Mouse (Mus musculus) embryonic facial prominence, embryonic 10.5 days (tissue): ENCODE measurements at regions not wholly inside any gene's neighbourhood (a gene's known extent, or its start where the extent isn't known, plus 50 kb on each side); places are given as distances from the start of the nearest gene placed in this dataset.

Experiments used
- DNase-seq: peaks from one replicate; pipeline ENCODE4 v3.0.0-alpha.2; 2017; ENCODE audit warnings: low spot score
- H3K27ac ChIP-seq: fragments of 300-500 bp; sonication (generic); replicated peaks from 2 replicates; pipeline ENCODE4 v1.5.1; 2016; ENCODE audit warnings: mild to moderate bottlenecking
- H3K27me3 ChIP-seq: fragments of 300-500 bp; sonication (generic); replicated peaks from 2 replicates; pipeline ENCODE4 v1.6.1; 2016; ENCODE audit warnings: low read depth, mild to moderate bottlenecking; ENCODE audit not compliant: poor library complexity, severe bottlenecking
- H3K36me3 ChIP-seq: fragments of 300-500 bp; sonication (generic); replicated peaks from 2 replicates; pipeline ENCODE4 v1.6.1; 2016; ENCODE audit warnings: mild to moderate bottlenecking, moderate library complexity
- H3K4me1 ChIP-seq: fragments of 300-500 bp; sonication (generic); 2 replicates; pipeline ENCODE4 v1.6.1; 2016
- H3K4me3 ChIP-seq: fragments of 300-500 bp; sonication (generic); 2 replicates; pipeline ENCODE4 v1.5.1; 2016; ENCODE audit warnings: mild to moderate bottlenecking, moderate library complexity
- H3K9me3 ChIP-seq: fragments of 300-500 bp; sonication (generic); 2 replicates; pipeline ENCODE4 v1.6.1; 2016; ENCODE audit warnings: mild to moderate bottlenecking
- WGBS: fragments of 180-500 bp; shearing (Covaris S2); methylation state at CpG from one replicate; pipeline ENCODE4 v1.1.7; 2016; 5-methylcytosine and 5-hydroxymethylcytosine counted together

DNA sequence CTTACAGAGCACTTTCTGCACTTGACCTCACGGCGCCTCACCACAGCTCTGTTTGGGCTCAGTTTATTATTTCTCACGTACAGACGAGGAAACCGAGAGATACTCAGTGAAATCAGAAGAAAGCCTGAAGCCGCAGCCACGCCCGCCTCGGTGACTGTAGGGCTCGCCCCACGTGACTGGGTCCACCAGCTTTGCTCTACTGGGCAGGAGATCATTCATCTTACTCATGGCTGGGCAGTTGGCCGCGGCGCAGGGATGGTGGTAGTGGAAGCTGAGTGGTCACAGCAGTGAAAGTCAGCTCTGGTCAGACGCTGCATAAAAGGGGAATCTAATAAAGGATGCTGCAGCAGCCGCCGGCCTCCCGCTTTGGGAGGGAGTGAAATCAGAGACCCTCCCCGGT lies 135.2 kb upstream of the Tsc22d1 start:
- Histone ChIP-seq H3K36me3 (no peaks in the 10 kb centered on the region), H3K27ac (no peak overlapping the region), H3K9me3 (no peaks in the 10 kb centered on the region), H3K4me3 (no peak overlapping the region), H3K4me1 (peaks cover 18% of the 10 kb centered on the region), H3K27me3 (no peaks in the 10 kb centered on the region)
- no peak for DNase-seq
- 86% methylated on average over 19 of the region's 19 CpGs for WGBS

GRCm38 (mm10) chr14:76281867-76282266 lies 132.9 kb upstream of the Tsc22d1 start:
- WGBS: 31% methylated on average over 5 of the region's 5 CpGs
- H3K27ac ChIP-seq: peak overlapping the region; percentile 21; the same call in 1 of the 2 replicates
- H3K27me3 ChIP-seq: no peaks in the 10 kb centered on the region
- H3K4me1 ChIP-seq: peaks cover 13% of the 10 kb centered on the region
- H3K4me3 ChIP-seq: no peak overlapping the region
- H3K9me3 ChIP-seq: no peaks in the 10 kb centered on the region
- H3K36me3 ChIP-seq: no peaks in the 10 kb centered on the region
- DNase-seq: peak; percentile 39

DNA sequence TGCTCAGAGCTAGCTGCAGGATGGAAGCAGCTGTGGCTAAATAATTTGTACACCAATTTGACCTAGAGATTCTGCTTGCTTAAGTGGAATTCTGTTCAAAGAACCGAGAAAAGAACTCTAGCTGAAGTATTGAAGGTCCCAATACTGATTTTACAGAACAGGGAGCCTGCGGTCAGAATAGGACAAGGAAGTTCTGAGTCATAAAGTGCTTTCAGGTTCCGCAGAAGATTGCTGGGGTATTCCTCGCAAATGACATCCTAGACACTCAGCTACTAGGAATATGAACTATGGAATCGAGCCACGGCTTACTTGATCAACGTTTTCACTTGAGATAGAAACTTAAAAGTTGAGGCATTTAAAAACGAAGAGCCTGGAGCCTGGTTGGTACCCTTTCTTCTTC lies 127.0 kb upstream of the Tsc22d1 start:
- no peak overlapping the region for H3K27ac ChIP-seq
- H3K4me3 ChIP-seq: no peak overlapping the region
- peaks cover 14% of the 10 kb centered on the region for H3K4me1 ChIP-seq
- no peak for DNase-seq
- H3K9me3 ChIP-seq: no peaks in the 10 kb centered on the region
- H3K27me3 ChIP-seq: no peaks in the 10 kb centered on the region
- no peaks in the 10 kb centered on the region for H3K36me3 ChIP-seq
- WGBS: 92% methylated on average over 8 of the region's 8 CpGs

GRCm38 (mm10) chr14:76290401-76291018 lies 124.3 kb upstream of the Tsc22d1 start:
- DNase-seq: peak; percentile 39
- WGBS: 58% methylated on average over 9 of the region's 9 CpGs
- Histone ChIP-seq H3K27me3 (no peaks in the 10 kb centered on the region), H3K36me3 (no peaks in the 10 kb centered on the region), H3K9me3 (no peaks in the 10 kb centered on the region), H3K27ac (no peak overlapping the region), H3K4me3 (no peak overlapping the region), H3K4me1 (peaks cover 14% of the 10 kb centered on the region)

GRCm38 (mm10) chr14:76292211-76292610 lies 122.5 kb upstream of the Tsc22d1 start:
- Histone ChIP-seq H3K4me1 (peaks cover 14% of the 10 kb centered on the region), H3K9me3 (no peaks in the 10 kb centered on the region), H3K27me3 (no peaks in the 10 kb centered on the region), H3K27ac (0 out of 2 replicates have a peak overlapping the region, but pooled peaks have one; percentile 14), H3K4me3 (no peak overlapping the region), H3K36me3 (no peaks in the 10 kb centered on the region)
- no peak for DNase-seq
- 41% methylated on average over 4 of the region's 4 CpGs for WGBS

DNA sequence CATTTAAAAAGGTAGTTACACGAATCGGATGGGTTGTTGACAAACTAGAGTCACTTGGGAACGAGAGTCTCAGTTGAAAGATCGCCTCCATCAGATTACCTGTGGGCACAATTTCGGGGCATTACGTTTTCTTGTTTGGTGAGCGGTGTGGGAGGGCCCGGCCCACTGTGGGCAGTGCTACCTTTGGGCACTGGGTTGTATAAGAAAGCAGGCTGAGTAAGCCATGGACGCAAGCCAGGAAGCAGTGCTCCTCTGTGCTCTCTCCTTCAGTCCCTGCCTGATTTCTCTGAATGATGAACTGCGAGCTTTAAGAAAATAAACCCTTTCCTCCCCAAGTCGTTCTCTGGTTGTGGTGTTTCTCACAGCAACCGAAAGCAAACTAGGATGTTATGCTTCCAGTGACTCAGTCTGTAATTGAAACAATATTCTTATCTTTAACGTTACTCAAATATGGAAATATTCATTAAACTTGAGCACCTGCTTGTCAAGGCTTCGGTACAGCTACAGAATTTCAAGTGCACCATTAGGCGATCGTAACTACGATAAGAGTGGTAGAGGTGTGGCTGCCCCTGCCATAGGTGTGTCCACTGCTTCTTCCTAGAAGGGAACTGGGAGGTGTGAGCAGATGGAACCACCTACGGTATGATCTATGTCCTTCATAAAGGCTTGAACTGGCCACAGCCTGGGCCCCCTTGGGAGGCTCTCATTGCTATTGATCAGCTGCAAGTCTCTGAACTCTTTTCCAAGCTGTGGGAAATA lies 119.2 kb upstream of the Tsc22d1 start:
- Histone ChIP-seq H3K27ac (no peak overlapping the region), H3K4me3 (no peak overlapping the region)
- WGBS: 91% methylated on average over 18 of the region's 18 CpGs

DNA sequence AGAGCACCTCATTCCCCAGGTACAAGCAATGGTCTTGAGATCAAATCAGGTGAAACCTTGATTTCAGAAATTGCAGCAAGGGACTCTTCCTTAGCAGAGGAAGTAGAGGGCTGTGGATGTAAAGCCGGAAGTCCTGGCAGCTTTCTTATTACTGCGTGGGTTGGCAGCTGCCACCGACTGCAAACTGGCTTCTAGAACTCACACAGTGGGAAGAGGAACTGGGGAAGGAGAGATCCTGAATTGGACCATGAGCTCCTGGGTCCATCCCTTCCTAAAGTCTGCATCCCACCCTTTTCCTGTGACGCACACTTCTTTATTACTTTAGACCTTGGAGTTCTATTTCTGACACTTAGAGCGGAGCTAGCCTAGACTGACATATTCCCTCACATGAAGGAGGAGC lies 116.9 kb upstream of the Tsc22d1 start:
- no peaks in the 10 kb centered on the region for H3K27me3 ChIP-seq
- no peak for DNase-seq
- no peaks in the 10 kb centered on the region for H3K9me3 ChIP-seq
- no peak overlapping the region for H3K4me3 ChIP-seq
- no peak overlapping the region for H3K27ac ChIP-seq
- H3K36me3 ChIP-seq: no peaks in the 10 kb centered on the region
- H3K4me1 ChIP-seq: no peaks in the 10 kb centered on the region
- 92% methylated on average over 5 of the region's 5 CpGs for WGBS

More for the DNA sequence above, 119.2 kb upstream of the Tsc22d1 start:
- Histone ChIP-seq H3K36me3 (no peaks in the 10 kb centered on the region), H3K9me3 (no peaks in the 10 kb centered on the region), H3K27me3 (no peaks in the 10 kb centered on the region), H3K4me1 (peaks cover 12% of the 10 kb centered on the region)
- DNase-seq: no peak

DNA sequence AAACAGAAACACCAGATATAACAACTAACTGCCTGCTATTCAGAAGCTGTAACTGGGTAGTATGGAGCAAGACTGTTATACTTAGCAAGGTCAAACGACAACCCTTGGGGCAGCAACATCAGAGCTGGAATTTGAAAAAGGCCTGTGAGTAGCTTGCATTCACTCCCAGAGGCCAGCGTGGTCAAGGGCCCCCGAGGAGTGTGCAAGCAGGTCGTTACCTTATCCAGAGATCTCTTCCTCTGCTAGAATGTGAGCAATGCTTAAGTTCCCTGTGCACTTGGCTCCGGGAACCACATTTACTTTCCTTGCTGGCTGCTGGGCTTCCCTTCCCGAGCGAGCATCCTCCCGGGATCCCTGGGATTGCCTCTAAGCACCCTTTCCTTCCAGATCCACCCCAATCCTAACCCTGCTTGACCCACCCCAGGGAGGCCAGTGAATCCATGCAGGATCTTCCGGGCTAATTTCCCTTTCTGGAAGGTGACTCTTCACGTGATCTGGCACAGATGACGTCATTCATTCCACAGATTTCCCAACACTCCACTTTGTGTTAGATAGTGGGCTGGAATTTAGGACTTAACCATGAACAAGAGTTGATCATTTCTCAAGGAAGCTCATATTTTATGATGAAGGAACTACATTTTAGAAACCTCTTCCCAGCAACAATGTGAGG lies 112.3 kb upstream of the Tsc22d1 start:
- Histone ChIP-seq H3K4me1 (no peaks in the 10 kb centered on the region), H3K27me3 (no peaks in the 10 kb centered on the region), H3K9me3 (no peaks in the 10 kb centered on the region), H3K27ac (no peak overlapping the region), H3K36me3 (no peaks in the 10 kb centered on the region), H3K4me3 (no peak overlapping the region)
- DNase-seq: no peak
- WGBS: 75% methylated on average over 11 of the region's 11 CpGs

DNA sequence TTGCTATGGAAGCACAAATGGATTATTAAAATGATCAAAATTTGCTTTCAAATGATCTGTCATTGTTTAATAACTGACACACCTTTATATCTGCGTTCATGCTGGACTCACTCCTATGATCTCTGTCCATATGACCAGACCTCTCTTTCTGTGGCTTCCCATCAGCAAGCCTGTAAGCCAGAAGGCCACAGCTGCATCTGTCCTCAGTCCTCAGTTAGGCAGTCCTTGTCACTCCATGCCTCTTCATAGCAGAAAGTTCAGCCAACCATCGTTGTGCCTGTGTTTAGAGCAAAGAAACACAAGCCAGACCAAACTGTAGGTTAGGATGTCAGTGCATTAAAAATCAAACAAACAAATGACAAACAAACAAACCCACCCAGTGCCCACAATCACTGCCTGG lies 107.2 kb upstream of the Tsc22d1 start:
- Histone ChIP-seq H3K9me3 (no peaks in the 10 kb centered on the region), H3K27me3 (no peaks in the 10 kb centered on the region), H3K4me1 (peaks cover 16% of the 10 kb centered on the region), H3K27ac (peak overlapping the region; percentile 80), H3K36me3 (no peaks in the 10 kb centered on the region), H3K4me3 (no peak overlapping the region)
- WGBS: 67% methylated on average over 2 of the region's 2 CpGs
- no peak for DNase-seq

GRCm38 (mm10) chr14:76308188-76308812 lies 106.5 kb upstream of the Tsc22d1 start:
- Histone ChIP-seq H3K4me1 (peaks cover 23% of the 10 kb centered on the region), H3K27ac (peak overlapping the region; percentile 80), H3K9me3 (no peaks in the 10 kb centered on the region), H3K36me3 (no peaks in the 10 kb centered on the region), H3K27me3 (no peaks in the 10 kb centered on the region), H3K4me3 (peak overlapping the region; percentile 43)
- DNase-seq: peak; percentile 33
- 22% methylated on average over 12 of the region's 12 CpGs for WGBS

DNA sequence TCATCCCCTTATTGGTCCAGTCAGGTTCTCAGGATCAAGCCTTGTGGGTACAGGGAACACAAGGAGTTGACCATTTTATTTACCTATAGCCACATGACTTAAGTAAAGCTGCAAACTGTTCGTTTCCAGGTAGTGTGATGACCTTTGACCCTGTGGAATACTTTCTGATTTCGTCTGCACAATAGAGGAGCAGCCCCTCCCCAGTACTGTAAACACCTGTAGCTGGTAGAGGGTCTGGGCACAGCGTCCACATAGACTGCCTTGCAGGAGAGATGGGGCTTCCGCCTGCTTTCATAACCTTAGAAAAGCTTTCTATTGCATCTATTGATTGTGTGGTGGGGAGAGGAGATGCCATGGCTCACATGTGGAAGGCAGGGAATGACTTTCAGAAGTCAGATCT lies 105.2 kb upstream of the Tsc22d1 start:
- H3K9me3 ChIP-seq: no peaks in the 10 kb centered on the region
- WGBS: 68% methylated on average over 4 of the region's 4 CpGs
- H3K27ac ChIP-seq: no peak overlapping the region
- no peak for DNase-seq
- H3K27me3 ChIP-seq: no peaks in the 10 kb centered on the region
- peaks cover 34% of the 10 kb centered on the region for H3K4me1 ChIP-seq
- no peak overlapping the region for H3K4me3 ChIP-seq
- no peaks in the 10 kb centered on the region for H3K36me3 ChIP-seq

DNA sequence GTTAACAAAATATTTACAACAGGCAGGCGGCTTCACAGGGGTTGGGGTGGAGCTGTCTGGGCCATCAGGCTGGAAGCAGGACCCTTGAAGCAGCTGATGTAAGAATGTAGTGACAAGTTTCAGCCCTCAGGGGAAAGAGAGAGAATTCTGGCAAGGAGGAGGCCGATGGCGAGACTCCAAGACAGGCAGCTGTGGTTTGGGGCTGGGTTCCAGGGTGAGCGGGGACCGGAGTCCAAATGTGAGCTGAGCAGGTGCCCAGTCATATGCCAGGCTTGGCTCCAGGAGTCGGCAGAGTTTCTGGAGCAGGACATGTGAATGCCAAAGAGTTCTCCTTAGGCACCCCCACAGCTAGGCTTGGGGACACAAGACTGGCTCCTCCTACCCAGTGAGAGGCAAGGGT lies 104.5 kb upstream of the Tsc22d1 start:
- Histone ChIP-seq H3K27me3 (no peaks in the 10 kb centered on the region), H3K4me3 (no peak overlapping the region), H3K4me1 (peaks cover 34% of the 10 kb centered on the region), H3K9me3 (no peaks in the 10 kb centered on the region), H3K27ac (no peak overlapping the region), H3K36me3 (no peaks in the 10 kb centered on the region)
- 80% methylated on average over 6 of the region's 6 CpGs for WGBS
- no peak for DNase-seq
